Mouse (Mus musculus): ENCODE measurements at regions not wholly inside any gene's neighbourhood (a gene's known extent, or its start where the extent isn't known, plus 50 kb on each side); places are given as distances from the start of the nearest gene placed in this dataset.

DNA sequence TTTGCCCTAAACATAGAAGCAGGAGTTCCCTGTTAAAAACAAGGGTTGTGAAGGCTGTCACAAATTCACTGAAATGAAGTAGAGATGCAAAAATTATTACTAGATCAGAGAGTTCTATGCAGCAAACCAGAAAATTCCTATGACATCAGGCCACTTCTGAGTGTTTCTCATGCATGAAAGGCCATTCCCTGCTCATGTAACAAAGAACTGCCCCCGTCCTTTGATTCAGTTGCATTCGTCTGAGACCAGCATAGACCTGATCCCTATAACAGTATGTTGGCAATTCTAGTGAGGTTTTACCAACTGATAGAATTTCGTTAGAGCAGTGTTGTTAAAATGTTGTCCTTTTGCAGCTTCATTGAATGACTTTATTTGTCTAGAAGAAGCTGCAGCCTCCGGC is 207.1 kb downstream of the Csl start:
- no peak for ATAC-seq (ENCODE audit: extremely low read depth, insufficient number of reproducible peaks, low FRiP score, poor library complexity, severe bottlenecking)
- no peak for TF ChIP-seq TAL1 (conservative IDR thresholded peaks at IDR 0.05; ENCODE audit: low read depth, low read length)
- TF ChIP-seq GATA1 (IDR thresholded peaks at IDR 0.05; ENCODE audit: borderline replicate concordance, low read length): no peak
- no peak for TF ChIP-seq GATA2 (IDR thresholded peaks at IDR 0.05; ENCODE audit: borderline replicate concordance, low read depth, low read length)
- no peak for TF ChIP-seq POLR2AphosphoS5 (IDR thresholded peaks at IDR 0.05; ENCODE audit: insufficient replicate concordance, low read depth, low read length)
- no peak for TF ChIP-seq CTCF (IDR thresholded peaks at IDR 0.05; ENCODE audit: low read depth, low read length)
- Histone ChIP-seq H3K4me3 (ENCODE audit: low read depth, low read length) (no peak overlapping the region), H3K27me3 (ENCODE audit: insufficient read depth, low read length) (no peaks in the 10 kb centered on the region), H3K9me3 (replicated peaks) (peaks cover 9% of the 10 kb centered on the region), H3K4me1 (ENCODE audit: insufficient read depth, low read depth, low read length) (no peaks in the 10 kb centered on the region), H3K36me3 (replicated peaks) (no peaks in the 10 kb centered on the region)
- no peak for DNase-seq (ENCODE audit: low spot score)

- no peak for TF ChIP-seq POLR2AphosphoS5 (IDR thresholded peaks at IDR 0.05; ENCODE audit: insufficient replicate concordance, low read depth, low read length)
- TF ChIP-seq GATA1 (IDR thresholded peaks at IDR 0.05; ENCODE audit: borderline replicate concordance, low read length): no peak
- TF ChIP-seq CTCF (IDR thresholded peaks at IDR 0.05; ENCODE audit: low read depth, low read length): no peak
- no peak for TF ChIP-seq TAL1 (conservative IDR thresholded peaks at IDR 0.05; ENCODE audit: low read depth, low read length)
- TF ChIP-seq GATA2 (IDR thresholded peaks at IDR 0.05; ENCODE audit: borderline replicate concordance, low read depth, low read length): no peak
These were observed 206.5 kb downstream of the Csl start for GRCm38 (mm10) chr10:99552836-99553540.

DNA sequence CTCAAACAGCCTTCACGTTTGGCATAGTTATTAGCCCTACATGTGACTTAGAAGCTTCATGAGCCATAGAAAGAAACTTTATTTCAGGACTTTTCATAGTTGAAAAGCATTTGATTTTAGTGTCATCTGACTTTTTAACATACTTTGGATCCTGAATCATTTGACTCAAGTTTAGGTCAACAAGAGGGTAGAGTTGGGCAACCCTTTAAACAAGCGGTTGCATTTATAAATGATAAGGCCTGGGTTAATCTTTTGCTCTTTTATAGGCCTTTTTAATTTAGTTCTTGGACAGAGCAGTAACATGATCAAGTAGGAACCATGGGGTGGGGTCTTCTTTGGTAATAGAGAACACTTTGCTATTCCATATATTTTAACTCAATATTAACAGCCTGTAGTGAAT is 204.4 kb downstream of the Csl start:
- TF ChIP-seq CTCF (IDR thresholded peaks at IDR 0.05; ENCODE audit: low read depth, low read length) (no peak), POLR2AphosphoS5 (IDR thresholded peaks at IDR 0.05; ENCODE audit: insufficient replicate concordance, low read depth, low read length) (no peak), GATA2 (IDR thresholded peaks at IDR 0.05; ENCODE audit: borderline replicate concordance, low read depth, low read length) (no peak), TAL1 (conservative IDR thresholded peaks at IDR 0.05; ENCODE audit: low read depth, low read length) (no peak), GATA1 (IDR thresholded peaks at IDR 0.05; ENCODE audit: borderline replicate concordance, low read length) (no peak)
- Histone ChIP-seq H3K4me1 (ENCODE audit: insufficient read depth, low read depth, low read length) (no peaks in the 10 kb centered on the region), H3K36me3 (replicated peaks) (no peaks in the 10 kb centered on the region), H3K9me3 (replicated peaks) (peaks cover 17% of the 10 kb centered on the region), H3K4me3 (ENCODE audit: low read depth, low read length) (no peak overlapping the region), H3K27me3 (ENCODE audit: insufficient read depth, low read length) (no peaks in the 10 kb centered on the region)
- DNase-seq (ENCODE audit: low spot score) (no peak), ATAC-seq (ENCODE audit: extremely low read depth, insufficient number of reproducible peaks, low FRiP score, poor library complexity, severe bottlenecking) (no peak)

More at GRCm38 (mm10) chr10:99552836-99553540, 206.5 kb downstream of the Csl start:
- DNase-seq (ENCODE audit: low spot score): no peak
- H3K27me3 ChIP-seq (ENCODE audit: insufficient read depth, low read length): no peaks in the 10 kb centered on the region
- H3K4me1 ChIP-seq (ENCODE audit: insufficient read depth, low read depth, low read length): no peaks in the 10 kb centered on the region
- ATAC-seq (ENCODE audit: extremely low read depth, insufficient number of reproducible peaks, low FRiP score, poor library complexity, severe bottlenecking): no peak
- no peak overlapping the region for H3K4me3 ChIP-seq (ENCODE audit: low read depth, low read length)
- H3K36me3 ChIP-seq (replicated peaks): no peaks in the 10 kb centered on the region
- peaks cover 9% of the 10 kb centered on the region for H3K9me3 ChIP-seq (replicated peaks)

- Histone ChIP-seq H3K36me3 (replicated peaks) (no peaks in the 10 kb centered on the region), H3K27me3 (ENCODE audit: insufficient read depth, low read length) (no peaks in the 10 kb centered on the region), H3K4me3 (ENCODE audit: low read depth, low read length) (no peak overlapping the region), H3K9me3 (replicated peaks) (peaks cover 22% of the 10 kb centered on the region), H3K4me1 (ENCODE audit: insufficient read depth, low read depth, low read length) (no peaks in the 10 kb centered on the region)
- TF ChIP-seq POLR2AphosphoS5 (IDR thresholded peaks at IDR 0.05; ENCODE audit: insufficient replicate concordance, low read depth, low read length): no peak
- no peak for TF ChIP-seq TAL1 (conservative IDR thresholded peaks at IDR 0.05; ENCODE audit: low read depth, low read length)
- no peak for TF ChIP-seq GATA1 (IDR thresholded peaks at IDR 0.05; ENCODE audit: borderline replicate concordance, low read length)
- TF ChIP-seq GATA2 (IDR thresholded peaks at IDR 0.05; ENCODE audit: borderline replicate concordance, low read depth, low read length): no peak
- no peak for TF ChIP-seq CTCF (IDR thresholded peaks at IDR 0.05; ENCODE audit: low read depth, low read length)
- no peak for ATAC-seq (ENCODE audit: extremely low read depth, insufficient number of reproducible peaks, low FRiP score, poor library complexity, severe bottlenecking)
- DNase-seq (ENCODE audit: low spot score): no peak
These were observed 203.7 kb downstream of the Csl start for GRCm38 (mm10) chr10:99555658-99556352.

DNA sequence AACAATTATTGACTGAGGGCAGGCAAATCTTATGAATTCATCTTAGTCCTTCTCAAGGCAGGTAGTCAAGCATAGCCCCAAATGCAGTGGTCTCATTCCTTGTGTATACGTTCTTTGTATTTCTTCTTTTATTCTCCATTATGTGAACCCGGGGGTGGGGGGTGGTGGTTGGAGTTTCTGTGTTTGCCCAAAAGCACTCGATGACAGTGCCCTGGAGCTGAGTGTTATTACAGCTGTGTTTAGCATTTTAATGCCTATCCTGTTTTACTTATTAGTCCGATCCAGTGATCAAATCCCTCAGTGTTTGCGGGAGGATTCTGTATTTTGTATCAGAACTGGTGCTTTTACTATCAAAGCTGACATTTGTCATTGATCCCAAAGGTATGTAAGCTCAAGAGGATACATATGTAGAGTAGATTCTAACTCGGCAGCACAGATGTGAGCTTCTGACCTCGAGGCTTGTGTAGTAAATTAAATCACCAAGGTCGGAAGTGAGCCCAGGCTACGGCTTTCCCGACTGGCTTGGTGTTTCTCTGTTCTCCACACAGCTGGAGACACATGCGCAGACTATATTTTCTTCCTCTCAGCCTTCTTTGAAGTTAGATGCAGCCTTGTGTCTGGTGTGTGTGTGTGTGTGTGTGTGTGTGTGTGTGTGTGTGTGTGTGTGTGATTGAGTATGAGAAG is 203.0 kb downstream of the Csl start:
- TF ChIP-seq CTCF (IDR thresholded peaks at IDR 0.05; ENCODE audit: low read depth, low read length) (no peak), TAL1 (conservative IDR thresholded peaks at IDR 0.05; ENCODE audit: low read depth, low read length) (no peak), GATA1 (IDR thresholded peaks at IDR 0.05; ENCODE audit: borderline replicate concordance, low read length) (no peak), POLR2AphosphoS5 (IDR thresholded peaks at IDR 0.05; ENCODE audit: insufficient replicate concordance, low read depth, low read length) (no peak), GATA2 (IDR thresholded peaks at IDR 0.05; ENCODE audit: borderline replicate concordance, low read depth, low read length) (no peak)
- H3K9me3 ChIP-seq (replicated peaks): peaks cover 24% of the 10 kb centered on the region
- ATAC-seq (ENCODE audit: extremely low read depth, insufficient number of reproducible peaks, low FRiP score, poor library complexity, severe bottlenecking): no peak
- no peak overlapping the region for H3K4me3 ChIP-seq (ENCODE audit: low read depth, low read length)
- no peaks in the 10 kb centered on the region for H3K4me1 ChIP-seq (ENCODE audit: insufficient read depth, low read depth, low read length)
- DNase-seq (ENCODE audit: low spot score): no peak
- no peaks in the 10 kb centered on the region for H3K36me3 ChIP-seq (replicated peaks)
- H3K27me3 ChIP-seq (ENCODE audit: insufficient read depth, low read length): no peaks in the 10 kb centered on the region

- ATAC-seq (ENCODE audit: extremely low read depth, insufficient number of reproducible peaks, low FRiP score, poor library complexity, severe bottlenecking) (no peak), DNase-seq (ENCODE audit: low spot score) (no peak)
- Histone ChIP-seq H3K4me3 (ENCODE audit: low read depth, low read length) (no peak overlapping the region), H3K36me3 (replicated peaks) (no peaks in the 10 kb centered on the region), H3K4me1 (ENCODE audit: insufficient read depth, low read depth, low read length) (no peaks in the 10 kb centered on the region), H3K27me3 (ENCODE audit: insufficient read depth, low read length) (no peaks in the 10 kb centered on the region), H3K9me3 (replicated peaks) (peaks cover 25% of the 10 kb centered on the region)
- TF ChIP-seq POLR2AphosphoS5 (IDR thresholded peaks at IDR 0.05; ENCODE audit: insufficient replicate concordance, low read depth, low read length) (no peak), TAL1 (conservative IDR thresholded peaks at IDR 0.05; ENCODE audit: low read depth, low read length) (no peak), GATA2 (IDR thresholded peaks at IDR 0.05; ENCODE audit: borderline replicate concordance, low read depth, low read length) (no peak), CTCF (IDR thresholded peaks at IDR 0.05; ENCODE audit: low read depth, low read length) (no peak), GATA1 (IDR thresholded peaks at IDR 0.05; ENCODE audit: borderline replicate concordance, low read length) (no peak)
These were observed 200.8 kb downstream of the Csl start for GRCm38 (mm10) chr10:99558656-99559055.
